Mouse (Mus musculus) NIH3T3 (cell line): Measurements from ENCODE around the gene Arl6ip5.

Experiments
- DNase-seq: peaks from one replicate; pipeline ENCODE4 v3.0.0-alpha.2; 2012; ENCODE audit warnings: low read depth

Gene Arl6ip5

DNA sequence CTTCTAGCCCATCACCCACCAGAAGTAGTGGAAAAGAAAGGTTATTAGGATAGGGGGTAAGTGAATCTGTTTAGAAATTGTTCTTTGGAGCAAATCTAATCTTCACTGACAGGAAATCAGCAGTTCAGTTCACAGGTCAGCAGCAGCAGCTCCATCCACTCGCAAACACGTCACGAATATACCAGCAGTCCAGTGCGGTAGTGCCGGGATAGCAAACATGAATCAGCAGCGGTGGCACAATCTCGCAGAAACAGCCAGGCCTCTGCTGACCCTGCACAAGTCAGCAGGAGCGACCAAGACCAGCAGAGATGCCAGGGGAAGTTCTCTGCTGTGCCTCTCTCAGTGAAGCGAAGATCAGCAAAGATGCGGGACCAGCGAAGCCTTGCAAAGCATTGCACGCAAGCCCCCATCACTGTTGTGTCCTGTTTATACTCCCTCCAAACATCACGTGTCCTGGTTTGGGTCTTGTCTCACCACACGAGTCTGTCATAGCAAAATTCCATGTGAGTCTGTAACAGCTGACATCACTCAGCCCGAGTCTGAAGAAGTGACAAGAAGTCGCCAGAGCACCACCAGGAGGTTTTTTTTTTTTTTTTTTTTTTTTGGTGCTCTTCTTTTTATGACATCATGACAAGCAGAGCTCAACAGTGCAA lies 62.7 kb downstream of the Arl6ip5 start:
- DNase-seq = no peak

DNA sequence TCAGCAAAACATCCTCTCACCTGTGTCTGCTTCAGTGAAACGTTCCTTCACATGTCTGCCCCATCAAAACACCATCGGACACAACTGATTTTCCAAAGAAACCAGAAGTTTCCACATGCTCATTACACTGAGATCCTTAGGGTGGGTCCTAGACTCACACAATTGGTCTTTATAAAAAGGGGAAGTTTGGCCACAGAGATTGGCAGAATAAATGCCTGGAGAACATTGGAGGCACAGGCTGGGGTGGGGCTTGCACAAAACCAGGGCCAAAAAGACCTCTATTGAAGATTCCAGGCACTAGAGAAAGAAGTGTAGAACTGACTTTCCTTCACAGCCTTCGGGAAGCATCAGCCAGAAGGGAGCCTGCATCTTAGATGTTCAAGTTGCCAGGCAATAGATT lies 63.3 kb downstream of the Arl6ip5 start:
- no peak for DNase-seq

DNA sequence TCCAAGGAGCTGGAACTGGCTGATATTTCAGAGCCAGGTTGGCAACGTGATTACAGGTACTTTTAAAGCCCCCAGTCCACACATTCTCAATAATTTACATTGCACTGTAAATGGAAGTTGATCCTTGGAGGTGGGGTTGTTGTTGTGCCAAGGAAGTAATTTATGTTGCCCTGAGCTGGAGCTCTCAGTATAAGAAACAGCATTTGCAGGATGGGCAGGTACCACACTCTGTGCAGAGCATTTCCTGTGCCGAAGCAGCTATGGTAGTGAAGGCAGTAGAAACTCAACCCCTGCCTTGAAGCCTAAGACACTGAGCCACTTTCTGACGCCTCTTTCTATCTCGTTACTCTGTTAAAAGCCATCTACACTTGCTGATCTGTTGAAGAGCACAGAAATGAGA lies 65.3 kb downstream of the Arl6ip5 start:
- no peak for DNase-seq

DNA sequence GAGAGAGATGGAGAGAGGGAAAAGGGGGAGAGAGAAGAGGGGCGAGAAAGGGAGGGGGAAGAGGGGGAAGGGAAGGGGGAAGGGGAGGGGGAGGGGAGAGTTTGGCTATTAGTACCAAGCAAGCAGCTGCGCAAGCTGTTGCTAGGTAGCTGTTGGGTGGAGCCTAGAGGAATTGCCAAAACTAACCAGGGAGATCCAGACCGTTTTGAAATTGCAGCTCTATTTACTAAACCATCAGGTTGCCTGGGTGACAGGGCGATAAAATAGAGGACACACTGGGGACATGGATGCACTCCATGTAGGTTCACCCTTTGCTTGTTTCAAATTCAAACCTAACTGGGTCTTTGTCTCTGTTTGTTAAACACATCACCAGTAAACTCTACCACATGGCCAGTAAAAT lies 65.9 kb downstream of the Arl6ip5 start:
- DNase-seq = no peak

DNA sequence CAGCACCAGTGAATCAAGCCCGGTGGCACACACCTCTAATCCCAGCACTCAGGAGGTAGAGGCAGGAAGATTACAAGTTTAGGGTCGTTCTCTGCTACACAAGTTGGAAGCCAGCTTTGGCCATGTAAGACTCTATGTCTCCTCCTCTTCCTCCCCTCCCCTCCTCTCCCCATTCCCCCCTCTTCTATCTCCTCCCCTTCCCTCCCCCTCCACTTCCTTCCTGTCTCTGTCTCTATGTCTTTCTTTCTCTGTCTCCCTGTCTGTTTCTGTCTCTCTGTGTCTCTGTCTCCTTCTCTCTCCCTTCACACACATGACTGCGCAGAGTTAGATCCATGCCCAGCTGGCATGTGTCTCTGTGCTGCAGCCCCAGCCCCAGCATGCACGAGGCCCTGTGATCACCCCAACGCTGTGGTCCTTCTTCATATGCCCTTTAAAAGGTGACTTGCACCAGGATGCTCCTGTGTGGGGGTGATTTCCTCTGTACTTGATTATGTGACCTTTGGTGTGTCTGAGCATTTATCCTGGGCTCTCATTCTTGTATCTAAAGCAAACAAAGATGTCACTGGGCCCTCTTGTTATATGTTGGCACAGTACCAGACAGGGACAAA lies 66.5 kb downstream of the Arl6ip5 start:
- no peak for DNase-seq

DNA sequence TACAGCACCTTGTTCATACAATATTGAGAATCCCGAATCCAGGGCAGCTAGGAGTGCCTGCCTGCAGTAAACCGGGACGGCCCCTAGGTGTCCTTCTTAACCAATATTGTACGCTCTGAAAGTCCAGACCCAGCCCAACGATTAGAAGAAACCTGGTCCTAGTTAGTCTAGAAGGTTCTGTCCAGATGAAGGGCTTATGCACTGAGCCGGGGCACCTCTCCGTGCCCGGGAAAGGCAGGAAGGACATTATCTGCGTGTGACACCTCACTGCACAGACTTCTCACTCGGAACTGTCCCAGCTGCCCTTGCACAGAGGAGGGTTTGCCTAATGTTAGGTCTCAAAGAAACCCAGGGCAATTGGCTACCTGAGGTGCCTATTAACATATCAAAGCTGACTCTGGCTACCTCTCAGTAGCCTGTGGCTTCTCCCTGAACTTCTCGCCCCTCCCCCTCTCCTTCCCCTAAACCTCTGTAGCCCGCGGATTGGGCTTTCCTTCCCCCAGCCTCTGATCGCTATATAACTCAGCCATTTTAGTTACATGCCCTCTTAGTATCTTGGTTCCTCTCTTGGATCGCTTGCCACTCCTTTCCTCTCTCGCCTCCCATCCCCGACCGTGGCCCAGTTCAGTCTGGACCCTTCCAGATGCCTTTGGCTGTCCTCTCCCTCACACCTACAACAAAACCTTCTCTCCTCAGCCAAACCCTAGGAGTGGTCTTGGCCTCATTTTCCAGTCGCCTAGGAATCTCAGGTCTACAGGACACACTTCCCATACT lies 67.7 kb downstream of the Arl6ip5 start:
- peak; percentile 88 for DNase-seq

DNA sequence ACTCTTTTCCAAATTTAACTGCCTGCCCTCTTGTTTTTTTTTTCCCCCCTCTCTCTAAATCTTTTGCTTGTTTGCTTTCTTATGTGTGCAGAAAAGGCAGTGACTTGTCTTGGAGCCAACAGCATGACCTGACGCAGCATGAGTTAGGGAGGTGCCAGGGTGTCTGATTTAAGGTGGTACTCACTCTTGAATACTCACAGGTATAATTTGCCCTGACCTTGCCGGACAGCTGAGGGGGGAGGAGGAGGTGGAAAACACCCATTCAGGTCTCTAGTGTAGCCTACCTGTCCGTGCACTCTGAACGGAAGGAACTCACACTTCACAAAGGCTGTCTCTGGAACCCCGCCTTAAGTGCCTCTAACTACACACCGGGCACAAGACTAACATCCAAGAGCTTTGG lies 68.4 kb downstream of the Arl6ip5 start:
- DNase-seq = no peak
